Mouse (Mus musculus) limb, embryonic 12.5 days (tissue): ENCODE data around the gene Znrf4. TPM values are rescaled to one million over a fixed set of nuclear protein-coding genes. Genes with fewer than 3 reads are reported as not detected.
A peak's percentile ranks its signal among the peaks of the same experiment; 100 is the strongest.

Source experiments
- ATAC-seq: fragments of 200-750 bp; cut with Nextera tagmentation; 2 replicates; pipeline ENCODE4 v1.8.0; 2017; ENCODE audit warnings: low read depth, moderate TSS enrichment; ENCODE audit not compliant: insufficient number of reproducible peaks, insufficient read depth, low FRiP score, low TSS enrichment
- H3K27ac ChIP-seq: fragments of 300-500 bp; sonication (generic); 2 replicates; pipeline ENCODE4 v1.5.1; 2016; ENCODE audit warnings: mild to moderate bottlenecking, moderate library complexity
- H3K27me3 ChIP-seq: fragments of 300-500 bp; sonication (generic); 2 replicates; pipeline ENCODE4 v1.6.1; 2016; ENCODE audit warnings: mild to moderate bottlenecking, moderate library complexity
- H3K36me3 ChIP-seq: fragments of 300-500 bp; sonication (generic); 2 replicates; pipeline ENCODE4 v1.6.1; 2016; ENCODE audit warnings: mild to moderate bottlenecking, moderate library complexity
- H3K4me1 ChIP-seq: fragments of 300-500 bp; sonication (generic); replicated peaks from 2 replicates; pipeline ENCODE4 v1.6.1; 2016
- H3K4me2 ChIP-seq: fragments of 300-500 bp; sonication (generic); 2 replicates; pipeline ENCODE4 v1.6.1; 2016; ENCODE audit warnings: mild to moderate bottlenecking, moderate library complexity
- H3K4me3 ChIP-seq: fragments of 300-500 bp; sonication (generic); replicated peaks from 2 replicates; pipeline ENCODE4 v1.5.1; 2016; ENCODE audit warnings: mild to moderate bottlenecking
- H3K9ac ChIP-seq: fragments of 300-500 bp; sonication (generic); replicated peaks from 2 replicates; pipeline ENCODE4 v1.6.1; 2016; ENCODE audit warnings: mild to moderate bottlenecking, moderate library complexity
- H3K9me3 ChIP-seq: fragments of 300-500 bp; sonication (generic); 2 replicates; pipeline ENCODE4 v1.6.1; 2016; ENCODE audit warnings: mild to moderate bottlenecking, moderate library complexity
- WGBS: fragments of 180-500 bp; shearing (Covaris S2); methylation state at CpG from one replicate; pipeline ENCODE4 v1.1.7; 2016; 5-methylcytosine and 5-hydroxymethylcytosine counted together
- polyA plus RNA-seq: library from polyadenylated mRNA; unstranded; fragments of >200 nt; fragmentation: Nextera tagmentation; extraction: Ambion mirVana; gene quantifications from 2 replicates; pipeline ENCODE4 v1.2.1, GENCODE M21; 2016

Znrf4 gene
- polyA plus RNA-seq, result not detected in 2 replicates

GRCm38 (mm10) chr17:56512310-56512709 is at the start of gene Znrf4:
TSS of gene Znrf4 (minus strand) at chr17:56512431.
- peaks cover 30% of the 10 kb centered on the region for H3K4me1 ChIP-seq
- H3K36me3 ChIP-seq, result no peaks in the 10 kb centered on the region
- peaks cover 14% of the 10 kb centered on the region; the same call in 1 of the 2 replicates for H3K9me3 ChIP-seq
- H3K9ac ChIP-seq, result peak within 1 kb of the TSS; percentile 24; the same call in 1 of the 2 replicates
- WGBS, result 63% methylated on average over 22 of the region's 22 CpGs
- H3K27me3 ChIP-seq, result peaks cover 80% of the 10 kb centered on the region
- peak within 1 kb of the TSS; percentile 30 for H3K4me3 ChIP-seq
- ATAC-seq, result no peak
- no peak within 1 kb of the TSS for H3K27ac ChIP-seq
- H3K4me2 ChIP-seq, result peak within 1 kb of the TSS; percentile 47

GRCm38 (mm10) chr17:56561866-56562265 is 49.6 kb upstream of the Znrf4 start:
- Histone ChIP-seq H3K36me3 (peaks cover 61% of the 10 kb centered on the region), H3K27ac (no peak overlapping the region), H3K4me1 (no peaks in the 10 kb centered on the region), H3K9ac (no peak overlapping the region), H3K4me2 (no peak overlapping the region), H3K27me3 (no peaks in the 10 kb centered on the region), H3K9me3 (no peaks in the 10 kb centered on the region), H3K4me3 (no peak overlapping the region)
- ATAC-seq, result no peak
- 93% methylated on average over 2 of the region's 2 CpGs for WGBS

- H3K36me3 ChIP-seq, result peaks cover 44% of the 10 kb centered on the region
- 65% methylated on average over 1 of the region's 1 CpGs for WGBS
Measured at GRCm38 (mm10) chr17:56560131-56560530, 47.9 kb upstream of the Znrf4 start.

DNA sequence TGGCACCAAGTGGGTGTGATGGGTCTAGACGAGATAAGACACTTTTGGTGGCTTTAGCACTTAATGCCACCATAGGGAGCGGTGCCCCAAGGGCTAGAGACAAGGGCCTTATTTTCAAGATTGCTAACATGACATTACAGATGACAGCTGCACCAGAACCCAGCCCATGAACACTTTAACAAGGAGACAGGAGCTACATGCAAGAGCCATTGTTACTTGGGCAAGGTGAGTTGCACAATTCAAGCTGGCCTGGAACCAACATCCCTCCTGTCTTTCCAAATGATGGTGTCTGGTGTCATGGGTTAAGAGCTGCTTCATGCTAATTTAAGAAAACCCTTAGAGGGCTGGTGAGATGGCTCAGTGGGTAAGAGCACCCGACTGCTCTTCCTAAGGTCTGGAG is 47.2 kb upstream of the Znrf4 start:
- ATAC-seq, result no peak
- H3K27ac ChIP-seq, result no peak overlapping the region
- no peak overlapping the region for H3K4me2 ChIP-seq
- no peaks in the 10 kb centered on the region for H3K9me3 ChIP-seq
- H3K4me3 ChIP-seq, result no peak overlapping the region
- H3K4me1 ChIP-seq, result no peaks in the 10 kb centered on the region
- H3K36me3 ChIP-seq, result peaks cover 36% of the 10 kb centered on the region
- whole genome bisulfite sequencing, result 75% methylated on average over 3 of the region's 3 CpGs
- no peaks in the 10 kb centered on the region for H3K27me3 ChIP-seq
- H3K9ac ChIP-seq, result no peak overlapping the region

More at GRCm38 (mm10) chr17:56560131-56560530, 47.9 kb upstream of the Znrf4 start:
- no peak for ATAC-seq
- no peaks in the 10 kb centered on the region for H3K27me3 ChIP-seq
- no peak overlapping the region for H3K9ac ChIP-seq
- H3K4me3 ChIP-seq, result no peak overlapping the region
- H3K9me3 ChIP-seq, result no peaks in the 10 kb centered on the region
- no peak overlapping the region for H3K4me2 ChIP-seq
- H3K27ac ChIP-seq, result no peak overlapping the region
- H3K4me1 ChIP-seq, result no peaks in the 10 kb centered on the region

- H3K4me3 ChIP-seq, result no peak overlapping the region
- H3K9me3 ChIP-seq, result no peaks in the 10 kb centered on the region
- peak; percentile 16; the same call in 1 of the 2 replicates for ATAC-seq
- H3K27ac ChIP-seq, result no peak overlapping the region
- H3K9ac ChIP-seq, result no peak overlapping the region
- H3K27me3 ChIP-seq, result no peaks in the 10 kb centered on the region
- 23% methylated on average over 3 of the region's 3 CpGs for WGBS
- no peaks in the 10 kb centered on the region for H3K4me1 ChIP-seq
- H3K4me2 ChIP-seq, result no peak overlapping the region
- peaks cover 27% of the 10 kb centered on the region for H3K36me3 ChIP-seq
Measured at GRCm38 (mm10) chr17:56558448-56558847, 46.2 kb upstream of the Znrf4 start.

DNA sequence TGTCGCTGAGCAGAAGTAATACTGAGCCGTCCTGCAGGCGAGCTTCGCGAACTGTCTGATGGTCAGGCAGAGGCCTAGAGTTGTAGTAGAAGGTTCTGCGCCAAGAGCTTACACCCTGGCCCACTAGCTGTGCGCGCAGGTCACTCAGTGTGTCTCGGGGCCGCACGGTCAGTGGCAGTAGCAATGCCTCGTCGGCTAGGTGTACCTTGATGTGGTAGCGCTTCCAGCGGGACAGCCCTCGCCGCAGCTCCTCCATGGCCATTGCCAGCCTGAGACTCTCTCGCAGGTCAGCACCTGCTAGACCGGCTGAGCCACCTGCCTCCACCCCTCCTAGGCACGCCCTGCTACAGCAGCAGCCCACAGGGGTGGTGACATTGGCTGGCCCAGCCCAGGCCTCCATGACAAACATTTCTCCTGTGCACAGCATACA is 41.9 kb upstream of the Znrf4 start, which contains the start of gene Gm20219:
Gene Gm20219, minus strand, starts transcription at position 266 of the 430 bp plus-strand sequence.
- no peak within 1 kb of the TSS for H3K4me3 ChIP-seq
- no peak within 1 kb of the TSS for H3K9ac ChIP-seq
- H3K4me1 ChIP-seq, result no peaks in the 10 kb centered on the region
- no peaks in the 10 kb centered on the region for H3K36me3 ChIP-seq
- no peak within 1 kb of the TSS for H3K27ac ChIP-seq
- 72% methylated on average over 20 of the region's 20 CpGs for WGBS
- ATAC-seq, result no peak
- no peak within 1 kb of the TSS for H3K4me2 ChIP-seq
- no peaks in the 10 kb centered on the region for H3K27me3 ChIP-seq
- H3K9me3 ChIP-seq, result no peaks in the 10 kb centered on the region

DNA sequence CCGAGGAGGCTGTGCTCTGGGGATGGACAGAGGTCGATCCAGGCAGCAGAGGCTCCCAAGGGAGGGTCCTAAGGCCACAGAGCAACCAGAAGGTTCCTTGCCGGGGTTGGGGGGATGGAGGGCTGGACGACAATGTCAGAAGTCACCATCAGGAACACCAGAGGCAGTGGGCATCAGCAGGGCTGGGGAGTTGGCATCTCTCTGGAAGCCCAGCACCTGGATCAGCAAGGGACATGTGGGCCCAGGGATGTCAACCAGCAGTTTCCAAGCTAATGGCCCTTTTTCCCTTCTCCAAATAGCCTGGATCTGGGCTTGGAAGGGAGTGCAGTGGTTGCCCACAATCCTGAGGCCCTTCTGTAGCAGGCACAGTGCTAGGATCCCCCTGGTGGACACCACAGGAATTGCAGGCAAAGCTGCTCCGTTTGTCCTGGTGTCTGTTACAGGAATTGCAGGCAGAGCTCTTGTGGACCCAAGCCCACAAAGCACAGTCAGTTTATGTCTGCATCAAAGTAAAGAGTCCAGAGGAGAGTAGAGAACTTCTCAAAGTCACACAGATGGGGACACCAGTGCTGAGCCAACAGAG is 40.6 kb upstream of the Znrf4 start:
- Histone ChIP-seq H3K4me2 (no peak overlapping the region), H3K9ac (no peak overlapping the region), H3K36me3 (no peaks in the 10 kb centered on the region), H3K9me3 (no peaks in the 10 kb centered on the region), H3K27ac (no peak overlapping the region), H3K4me3 (no peak overlapping the region), H3K4me1 (no peaks in the 10 kb centered on the region), H3K27me3 (no peaks in the 10 kb centered on the region)
- WGBS, result 59% methylated on average over 5 of the region's 5 CpGs
- no peak for ATAC-seq

- no peaks in the 10 kb centered on the region for H3K27me3 ChIP-seq
- no peak overlapping the region for H3K27ac ChIP-seq
Measured at GRCm38 (mm10) chr17:56551841-56552581, 39.8 kb upstream of the Znrf4 start.

DNA sequence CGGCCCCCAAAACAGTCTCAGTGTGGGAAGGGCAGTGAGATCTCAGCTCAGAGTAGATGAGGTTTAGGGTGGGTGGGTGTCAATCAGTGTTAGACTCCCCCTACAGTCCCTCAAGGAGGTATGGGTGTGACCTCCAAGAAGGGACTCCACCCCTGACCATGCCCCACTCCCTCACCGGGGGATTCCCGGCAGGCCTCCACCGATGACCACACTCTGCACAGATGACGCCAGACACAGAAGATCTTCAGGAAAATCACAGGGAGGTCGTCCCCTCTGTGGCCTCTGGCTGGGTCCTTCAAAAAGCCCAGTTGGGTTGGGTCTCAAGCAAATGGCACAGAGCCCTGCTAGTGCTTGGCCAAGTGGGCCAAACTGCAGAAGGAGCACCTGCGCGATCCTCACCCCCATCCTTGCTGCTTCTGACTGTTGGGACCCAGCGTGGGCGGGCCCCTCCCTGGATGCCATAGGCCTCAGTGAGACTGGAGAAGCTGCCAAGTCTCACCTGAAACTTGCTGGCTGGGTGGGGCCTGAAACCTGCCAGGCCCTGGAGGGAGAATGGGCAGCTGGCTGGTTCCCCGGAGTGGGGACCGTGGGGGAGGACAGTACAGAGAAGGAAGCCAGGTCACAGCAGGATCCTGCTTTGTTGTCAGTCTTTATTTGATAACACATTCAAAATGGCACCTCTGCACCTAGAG is 38.7 kb upstream of the Znrf4 start:
- Histone ChIP-seq H3K27ac (no peak overlapping the region), H3K9me3 (no peaks in the 10 kb centered on the region), H3K4me1 (no peaks in the 10 kb centered on the region), H3K9ac (no peak overlapping the region), H3K36me3 (no peaks in the 10 kb centered on the region), H3K27me3 (no peaks in the 10 kb centered on the region), H3K4me2 (no peak overlapping the region), H3K4me3 (no peak overlapping the region)
- WGBS, result 74% methylated on average over 12 of the region's 12 CpGs
- no peak for ATAC-seq

More at GRCm38 (mm10) chr17:56551841-56552581, 39.8 kb upstream of the Znrf4 start:
- no peaks in the 10 kb centered on the region for H3K4me1 ChIP-seq
- no peaks in the 10 kb centered on the region for H3K36me3 ChIP-seq
- no peak overlapping the region for H3K9ac ChIP-seq
- H3K4me3 ChIP-seq, result no peak overlapping the region
- no peak for ATAC-seq
- H3K4me2 ChIP-seq, result no peak overlapping the region
- 75% methylated on average over 6 of the region's 6 CpGs for WGBS
- no peaks in the 10 kb centered on the region for H3K9me3 ChIP-seq

- Histone ChIP-seq H3K4me3 (no peak overlapping the region), H3K9me3 (no peaks in the 10 kb centered on the region), H3K4me2 (no peak overlapping the region), H3K36me3 (no peaks in the 10 kb centered on the region), H3K27ac (no peak overlapping the region), H3K9ac (no peak overlapping the region; the same call in 1 of the 2 replicates), H3K4me1 (no peaks in the 10 kb centered on the region), H3K27me3 (no peaks in the 10 kb centered on the region)
- no peak for ATAC-seq
- 39% methylated on average over 4 of the region's 4 CpGs for WGBS
Measured at GRCm38 (mm10) chr17:56548605-56549105, 36.4 kb upstream of the Znrf4 start.
